Mouse (Mus musculus): ENCODE results near the gene 1600015I10Rik.

DNA sequence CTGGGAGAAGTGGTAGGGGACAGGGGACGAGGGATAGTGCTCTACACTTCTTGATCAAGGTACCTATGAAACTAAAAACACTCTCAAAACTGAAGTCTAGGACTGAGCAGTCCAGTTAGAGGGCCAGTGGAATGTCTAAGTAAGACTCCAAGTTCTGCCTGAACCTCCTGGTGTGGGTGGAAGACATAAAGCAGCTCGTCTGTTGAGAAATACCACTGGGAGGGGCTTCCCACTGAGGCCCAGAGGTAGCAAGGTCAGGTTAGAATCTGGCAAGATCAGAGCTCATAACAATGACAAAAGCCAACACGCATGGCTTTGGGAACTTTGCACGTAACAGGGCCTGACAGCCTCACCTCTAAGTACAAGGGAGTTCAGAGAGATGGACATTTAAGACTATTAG, 26.3 kb upstream of the 1600015I10Rik start:
- no peak for TF ChIP-seq GATA1 (IDR thresholded peaks at IDR 0.05; ENCODE audit: low read length)
- TF ChIP-seq TAL1 (IDR thresholded peaks at IDR 0.05; ENCODE audit: low read length): no peak

Measured in erythroblast, embryonic 14.5 days (primary cell).